Mouse (Mus musculus): ENCODE measurements at regions not wholly inside any gene's neighbourhood (a gene's known extent, or its start where the extent isn't known, plus 50 kb on each side); places are given as distances from the start of the nearest gene placed in this dataset.

DNA sequence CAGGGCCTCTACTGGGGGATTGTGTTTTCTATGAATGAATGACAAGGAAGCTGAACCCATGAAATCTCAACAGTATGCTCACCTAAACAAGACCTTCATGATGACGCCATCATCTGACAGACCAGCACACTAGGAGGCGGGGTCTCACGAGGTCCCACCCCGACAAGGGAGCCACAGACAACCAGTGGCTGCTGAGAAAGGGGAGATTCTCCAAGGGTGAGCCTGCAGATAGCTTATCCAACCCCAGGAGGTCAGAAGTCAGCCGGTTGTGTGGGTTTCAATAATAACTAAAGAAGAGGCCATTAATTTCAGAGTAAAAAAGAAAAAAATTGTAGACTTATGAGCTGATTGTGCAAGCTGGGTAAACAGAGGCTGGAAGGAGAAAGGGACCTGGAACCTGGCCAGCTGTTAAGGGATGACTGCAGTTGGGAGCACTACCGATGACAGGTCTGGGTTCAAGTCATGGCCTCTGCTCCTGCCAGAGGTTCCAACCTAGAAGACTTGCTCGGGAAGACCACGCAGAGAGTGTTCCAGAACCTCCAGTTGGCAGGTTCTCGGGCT is 90.5 kb downstream of the 1700001O22Rik start:
- Histone ChIP-seq H3K4me1 (ENCODE audit: control insufficient read depth in 1 of 2, insufficient read depth in 2 of 2, low read length in 2 of 2) (peaks cover 6 to 18% of the 10 kb centered on the region in 2 experiments; a peak in 3 of 4 replicates), H3K79me2 (ENCODE audit: control insufficient read depth, insufficient read depth, low read length, poor library complexity) (no peaks in the 10 kb centered on the region; the same call in 1 of the 2 replicates), H3K27ac (ENCODE audit: control insufficient read depth, low read depth, low read length) (peak overlapping the region; percentile 46; the same call in 1 of the 2 replicates), H3K9me3 (replicated peaks; ENCODE audit: insufficient read depth, low read length) (no peaks in the 10 kb centered on the region), H3K27me3 (ENCODE audit: control insufficient read depth in 1 of 2, insufficient read depth in 2 of 2, low read length in 2 of 2) (no peaks in the 10 kb centered on the region), H3K36me3 (ENCODE audit: control insufficient read depth in 1 of 2, insufficient read depth in 2 of 2, low read length in 2 of 2) (peaks cover 0 to 5% of the 10 kb centered on the region in 2 experiments; a peak in 2 of 4 replicates), H3K9ac (ENCODE audit: control insufficient read depth, low read depth, low read length, poor library complexity, severe bottlenecking) (no peak overlapping the region; the same call in 1 of the 2 replicates), H3K4me3 (ENCODE audit: control insufficient read depth in 1 of 2, insufficient read depth in 1 of 2, low read depth in 2 of 2, low read length in 2 of 2) (peak overlapping the region in 1 of 2 experiments; percentile 59; a peak in 1 of 4 replicates)
- DNase-seq (ENCODE audit: low read depth, low spot score): peak; percentile 72
- TF ChIP-seq MAX (IDR thresholded peaks at IDR 0.05; ENCODE audit: low read length): no peak
- TF ChIP-seq RCOR1 (IDR thresholded peaks at IDR 0.05; ENCODE audit: low read depth, low read length): no peak
- 0 out of 2 replicates have a peak, but pooled peaks have one; percentile 10 for TF ChIP-seq GATA1 (IDR thresholded peaks at IDR 0.05; ENCODE audit: low read depth, low read length)
- TF ChIP-seq MAZ (IDR thresholded peaks at IDR 0.05; ENCODE audit: low read depth, low read length): no peak
- TF ChIP-seq ETS1 (IDR thresholded peaks at IDR 0.05; ENCODE audit: low read depth, low read length): 0 out of 2 replicates have a peak, but pooled peaks have one; percentile 30
- TF ChIP-seq ELF1 (IDR thresholded peaks at IDR 0.05; ENCODE audit: low read depth, low read length): 0 out of 2 replicates have a peak, but pooled peaks have one; percentile 14
- no peak for TF ChIP-seq POLR2AphosphoS2 (IDR thresholded peaks at IDR 0.05; ENCODE audit: low read length)
- TF ChIP-seq HCFC1 (IDR thresholded peaks at IDR 0.05; ENCODE audit: low read depth, low read length): no peak
- TF ChIP-seq POLR2A (IDR thresholded peaks at IDR 0.05; ENCODE audit: control insufficient read depth in 1 of 2, insufficient read depth in 1 of 2, low read depth in 1 of 2, low read length in 2 of 2, poor library complexity in 1 of 2): no peak
- no peak for TF ChIP-seq BHLHE40 (IDR thresholded peaks at IDR 0.05; ENCODE audit: borderline replicate concordance, low read depth, low read length)
- TF ChIP-seq USF1 (IDR thresholded peaks at IDR 0.05; ENCODE audit: low read depth, low read length): no peak
- TF ChIP-seq JUND (IDR thresholded peaks at IDR 0.05; ENCODE audit: low read depth, low read length): no peak
- no peak for TF ChIP-seq KAT2A (conservative IDR thresholded peaks at IDR 0.05; ENCODE audit: low read depth, low read length)
- no peak for TF ChIP-seq UBTF (IDR thresholded peaks at IDR 0.05; ENCODE audit: borderline replicate concordance, insufficient read depth, low read depth, low read length)
- no peak for TF ChIP-seq MYB (IDR thresholded peaks at IDR 0.05; ENCODE audit: low read depth, low read length)
- no peak for TF ChIP-seq E2F4 (IDR thresholded peaks at IDR 0.05; ENCODE audit: borderline replicate concordance, low read depth, low read length)
- no peak for TF ChIP-seq EP300 (IDR thresholded peaks at IDR 0.05; ENCODE audit: low read depth in 1 of 2, low read length in 2 of 2)
- TF ChIP-seq ZMIZ1 (IDR thresholded peaks at IDR 0.05; ENCODE audit: low read depth, low read length): no peak
- TF ChIP-seq CTCF (IDR thresholded peaks at IDR 0.05 in 2 of 3, conservative IDR thresholded peaks at IDR 0.05 in 1 of 3; ENCODE audit: control insufficient read depth in 1 of 3, insufficient read depth in 1 of 3, low read depth in 2 of 3, low read length in 3 of 3, poor library complexity in 1 of 3, severe bottlenecking in 1 of 3): no peak
- TF ChIP-seq CHD2 (IDR thresholded peaks at IDR 0.05; ENCODE audit: low read length): no peak
- no peak for TF ChIP-seq ZC3H11A (IDR thresholded peaks at IDR 0.05; ENCODE audit: low read depth, low read length)
- TF ChIP-seq ZNF384 (IDR thresholded peaks at IDR 0.05; ENCODE audit: low read depth, low read length): no peak
- TF ChIP-seq POLR2AphosphoS5 (IDR thresholded peaks at IDR 0.05; ENCODE audit: borderline replicate concordance, low read depth, low read length): no peak
- TF ChIP-seq TCF12 (IDR thresholded peaks at IDR 0.05; ENCODE audit: low read depth, low read length): 0 out of 2 replicates have a peak, but pooled peaks have one; percentile 10
- no peak for TF ChIP-seq SMC3 (IDR thresholded peaks at IDR 0.05; ENCODE audit: low read depth, low read length)
- no peak for TF ChIP-seq TAL1 (IDR thresholded peaks at IDR 0.05; ENCODE audit: low read length)
- TF ChIP-seq MEF2A (IDR thresholded peaks at IDR 0.05; ENCODE audit: extremely low read depth, insufficient replicate concordance, low read depth, low read length, poor library complexity, severe bottlenecking): no peak
- 0 out of 2 replicates have a peak, but pooled peaks have one; percentile 31 for TF ChIP-seq TBP (IDR thresholded peaks at IDR 0.05; ENCODE audit: low read depth, low read length)
- TF ChIP-seq ZKSCAN1 (IDR thresholded peaks at IDR 0.05; ENCODE audit: low read depth, low read length): no peak
- TF ChIP-seq CHD1 (IDR thresholded peaks at IDR 0.05; ENCODE audit: low read depth, low read length): no peak
- peak; percentile 62; the same call in 1 of the 2 replicates for TF ChIP-seq MXI1 (IDR thresholded peaks at IDR 0.05; ENCODE audit: low read depth, low read length)
- TF ChIP-seq USF2 (IDR thresholded peaks at IDR 0.05; ENCODE audit: borderline replicate concordance in 1 of 2, insufficient read depth in 1 of 2, low read depth in 1 of 2, low read length in 2 of 2): no peak
- TF ChIP-seq MYC (IDR thresholded peaks at IDR 0.05; ENCODE audit: low read depth, low read length): no peak
- TF ChIP-seq NRF1 (IDR thresholded peaks at IDR 0.05; ENCODE audit: insufficient read depth, low read depth, low read length, poor library complexity, severe bottlenecking): no peak
- no peak for TF ChIP-seq RAD21 (IDR thresholded peaks at IDR 0.05; ENCODE audit: low read depth, low read length)
- 0 out of 2 replicates have a peak, but pooled peaks have one; percentile 35 for TF ChIP-seq SIN3A (IDR thresholded peaks at IDR 0.05; ENCODE audit: low read length)
